Mouse (Mus musculus): ENCODE results near the gene Tarsl2. TPM values are rescaled to one million over a fixed set of nuclear protein-coding genes. Genes with fewer than 3 reads are reported as not detected.

Tarsl2 gene
- total and polyA plus RNA-seq, 3 experiments, result 3.3 to 4.2 (median 4.0) TPM

DNA sequence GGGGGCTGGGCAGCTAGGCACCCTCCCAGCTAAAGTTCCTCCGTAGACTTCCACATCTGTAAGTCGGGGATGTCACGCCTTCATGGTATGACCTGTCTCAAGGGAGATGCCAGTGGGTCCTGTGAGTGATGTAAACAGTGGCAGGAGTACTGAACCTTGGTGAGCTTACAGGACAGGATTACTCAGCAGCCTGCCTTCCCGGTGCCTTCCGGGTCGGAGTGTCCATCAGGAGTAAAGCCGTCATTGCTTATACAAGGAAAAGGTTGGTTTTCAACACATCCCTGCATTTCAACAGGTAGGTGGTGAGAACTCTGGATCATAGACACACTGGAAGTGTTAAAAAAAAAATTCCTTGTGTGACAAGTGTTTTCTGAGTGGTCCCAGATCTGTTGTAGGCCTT, 57.4 kb downstream of the Tarsl2 start:
- Histone ChIP-seq H3K36me3 (replicated peaks in 1 of 2; ENCODE audit: control insufficient read depth in 1 of 2, insufficient read depth in 1 of 2, low read length in 1 of 2) (peaks cover 25 to 54% of the 10 kb centered on the region in 2 experiments), H3K9me3 (replicated peaks; ENCODE audit: low read length) (no peaks in the 10 kb centered on the region), H3K4me3 (replicated peaks in 1 of 3; ENCODE audit: low read depth in 2 of 3, low read length in 2 of 3, poor library complexity in 1 of 3) (no peak overlapping the region), H3K27me3 (replicated peaks) (no peaks in the 10 kb centered on the region), H3K79me2 (replicated peaks; ENCODE audit: control insufficient read depth, extremely low read depth, insufficient read depth, poor library complexity, severe bottlenecking) (no peaks in the 10 kb centered on the region), H3K4me2 (ENCODE audit: insufficient read depth, low read depth, poor library complexity, severe bottlenecking) (no peak overlapping the region), H3K9ac (ENCODE audit: insufficient read depth, low read depth) (no peak overlapping the region), H3K4me1 (ENCODE audit: control insufficient read depth in 1 of 2, insufficient read depth in 2 of 2) (no peaks in the 10 kb centered on the region), H3K27ac (ENCODE audit: insufficient read depth, low read depth) (no peak overlapping the region)
- no peak for DNase-seq (ENCODE audit: extremely low read depth)
- dilution Hi-C loops (cut with MboI; ENCODE audit: extremely low pct_ligation_motif_present, extremely low pct_unique_long_range_greater_than_20kb, low sequenced_read_pairs), result no loop called here
- TF ChIP-seq CHD2 (IDR thresholded peaks at IDR 0.05; ENCODE audit: low read length), result no peak
- in situ Hi-C loops (cut with MboI; ENCODE audit: low pct_ligation_motif_present, low pct_unique_long_range_greater_than_20kb, low sequenced_read_pairs), result no loop called here

GRCm38 (mm10) chr7:65704818-65705242, 60.1 kb downstream of the Tarsl2 start:
- H3K36me3 ChIP-seq (replicated peaks in 1 of 2; ENCODE audit: control insufficient read depth in 1 of 2, insufficient read depth in 1 of 2, low read length in 1 of 2), result peaks cover 8 to 27% of the 10 kb centered on the region in 2 experiments
- H3K9ac ChIP-seq (ENCODE audit: insufficient read depth, low read depth), result no peak overlapping the region
- H3K27me3 ChIP-seq (replicated peaks), result peaks cover 3% of the 10 kb centered on the region
- H3K4me2 ChIP-seq (ENCODE audit: insufficient read depth, low read depth, poor library complexity, severe bottlenecking), result no peak overlapping the region
- no peaks in the 10 kb centered on the region for H3K9me3 ChIP-seq (replicated peaks; ENCODE audit: low read length)
- TF ChIP-seq MAFK (IDR thresholded peaks at IDR 0.05; ENCODE audit: insufficient replicate concordance, low read length) (no peak), MAZ (IDR thresholded peaks at IDR 0.05; ENCODE audit: low read depth, low read length) (no peak), SMC3 (IDR thresholded peaks at IDR 0.05; ENCODE audit: low read depth, low read length) (peak; percentile 45), CTCF (conservative IDR thresholded peaks at IDR 0.05 in 1 of 2, IDR thresholded peaks at IDR 0.05 in 1 of 2; ENCODE audit: low read depth in 2 of 2, low read length in 2 of 2) (peak; percentile 63 to 82), PAX5 (IDR thresholded peaks at IDR 0.05; ENCODE audit: low read length) (no peak), USF1 (IDR thresholded peaks at IDR 0.05; ENCODE audit: low read depth, low read length) (no peak), RAD21 (IDR thresholded peaks at IDR 0.05; ENCODE audit: low read depth, low read length) (peak; percentile 33)
- dilution Hi-C loops (cut with MboI; ENCODE audit: extremely low pct_ligation_motif_present, extremely low pct_unique_long_range_greater_than_20kb, low sequenced_read_pairs) (no loop called here), in situ Hi-C loops (cut with MboI; ENCODE audit: low pct_ligation_motif_present, low pct_unique_long_range_greater_than_20kb, low sequenced_read_pairs) (no loop called here)
- no peak for DNase-seq (ENCODE audit: extremely low read depth)
- H3K4me3 ChIP-seq (replicated peaks in 1 of 3; ENCODE audit: low read depth in 2 of 3, low read length in 2 of 3, poor library complexity in 1 of 3), result no peak overlapping the region
- H3K79me2 ChIP-seq (replicated peaks; ENCODE audit: control insufficient read depth, extremely low read depth, insufficient read depth, poor library complexity, severe bottlenecking), result no peaks in the 10 kb centered on the region
- H3K27ac ChIP-seq (ENCODE audit: insufficient read depth, low read depth), result no peak overlapping the region
- no peaks in the 10 kb centered on the region for H3K4me1 ChIP-seq (ENCODE audit: control insufficient read depth in 1 of 2, insufficient read depth in 2 of 2)

DNA sequence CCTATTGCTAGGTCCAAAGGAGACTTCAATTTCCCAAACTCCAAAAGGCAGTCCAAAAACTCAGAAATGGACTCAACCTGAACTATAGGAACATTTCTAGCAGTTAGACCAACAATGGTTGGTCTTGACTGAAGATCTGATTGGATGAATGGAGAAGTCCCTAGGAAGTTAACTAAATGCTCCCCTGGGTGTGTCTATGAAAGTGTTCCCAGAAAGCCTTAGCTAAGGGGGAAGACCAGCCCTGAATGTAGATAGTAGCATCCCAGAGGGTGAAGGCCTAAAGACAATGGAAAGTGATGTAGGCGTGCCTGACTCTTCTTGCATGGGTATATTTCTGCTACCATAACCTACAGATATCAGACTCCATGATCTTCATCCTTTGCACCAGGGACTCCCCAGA, 63.8 kb downstream of the Tarsl2 start:
- Histone ChIP-seq H3K4me2 (ENCODE audit: insufficient read depth, low read depth, poor library complexity, severe bottlenecking) (no peak overlapping the region), H3K4me1 (ENCODE audit: control insufficient read depth in 1 of 2, insufficient read depth in 2 of 2) (peaks cover 0 to 2% of the 10 kb centered on the region in 2 experiments; a peak in 2 of 4 replicates), H3K36me3 (replicated peaks in 1 of 2; ENCODE audit: control insufficient read depth in 1 of 2, insufficient read depth in 1 of 2, low read length in 1 of 2) (no peaks in the 10 kb centered on the region), H3K9ac (ENCODE audit: insufficient read depth, low read depth) (no peak overlapping the region), H3K27me3 (replicated peaks) (peaks cover 3% of the 10 kb centered on the region), H3K4me3 (replicated peaks in 1 of 3; ENCODE audit: low read depth in 2 of 3, low read length in 2 of 3, poor library complexity in 1 of 3) (no peak overlapping the region), H3K79me2 (replicated peaks; ENCODE audit: control insufficient read depth, extremely low read depth, insufficient read depth, poor library complexity, severe bottlenecking) (no peaks in the 10 kb centered on the region), H3K9me3 (replicated peaks; ENCODE audit: low read length) (no peaks in the 10 kb centered on the region), H3K27ac (ENCODE audit: insufficient read depth, low read depth) (no peak overlapping the region)
- in situ Hi-C loops (cut with MboI; ENCODE audit: low pct_ligation_motif_present, low pct_unique_long_range_greater_than_20kb, low sequenced_read_pairs) (no loop called here), dilution Hi-C loops (cut with MboI; ENCODE audit: extremely low pct_ligation_motif_present, extremely low pct_unique_long_range_greater_than_20kb, low sequenced_read_pairs) (no loop called here)
- DNase-seq (ENCODE audit: extremely low read depth), result no peak
- TF ChIP-seq ETS1 (conservative IDR thresholded peaks at IDR 0.05; ENCODE audit: low read depth, low read length) (no peak), ZNF384 (IDR thresholded peaks at IDR 0.05; ENCODE audit: low read depth, low read length) (no peak), JUN (IDR thresholded peaks at IDR 0.05; ENCODE audit: insufficient read depth, low read depth, low read length) (no peak), ZKSCAN1 (IDR thresholded peaks at IDR 0.05; ENCODE audit: borderline replicate concordance, low read depth, low read length) (no peak), ELF1 (IDR thresholded peaks at IDR 0.05; ENCODE audit: low read depth, low read length) (no peak), CTCF (conservative IDR thresholded peaks at IDR 0.05 in 1 of 2, IDR thresholded peaks at IDR 0.05 in 1 of 2; ENCODE audit: low read depth in 2 of 2, low read length in 2 of 2) (no peak), BHLHE40 (IDR thresholded peaks at IDR 0.05; ENCODE audit: low read depth, low read length) (no peak), RAD21 (IDR thresholded peaks at IDR 0.05; ENCODE audit: low read depth, low read length) (no peak), CHD2 (IDR thresholded peaks at IDR 0.05; ENCODE audit: low read length) (no peak)

All from CH12.LX (cell line).